Mouse (Mus musculus): ENCODE results near the gene D2hgdh.
"Not testable (repeated sequence)": the region's sequence is repeated elsewhere in the genome, so short reads cannot be mapped to it uniquely, and the experiment has no call there.

GRCm38 (mm10) chr1:93874405-93874804 lies 49.7 kb downstream of the D2hgdh start:
- TF ChIP-seq CTCF (IDR thresholded peaks at IDR 0.05; ENCODE audit: low read depth, low read length); POLR2A (IDR thresholded peaks at IDR 0.05; ENCODE audit: extremely low read depth, insufficient read depth, low read length): not testable (repeated sequence)

Data from liver, adult 2 months (tissue).